Mouse (Mus musculus) liver, embryonic 16.5 days (tissue): Measurements from ENCODE around the gene Secisbp2l. TPM values are rescaled to one million over a fixed set of nuclear protein-coding genes. Genes with fewer than 3 reads are reported as not detected.

ENCODE experiments used
- ATAC-seq: fragments of 200-750 bp; cut with Nextera tagmentation; 2 replicates; pipeline ENCODE4 v1.8.0; 2017; ENCODE audit warnings: low read depth, mild to moderate bottlenecking, moderate number of reproducible peaks, moderate library complexity
- H3K27ac ChIP-seq: fragments of 300-500 bp; sonication (generic); 2 replicates; pipeline ENCODE4 v1.5.1; 2014; ENCODE audit warnings: mild to moderate bottlenecking, low read length
- H3K27me3 ChIP-seq: fragments of 300-500 bp; sonication (generic); 2 replicates; pipeline ENCODE4 v1.6.1; 2014; ENCODE audit warnings: low read depth, low read length, mixed read lengths; ENCODE audit not compliant: control insufficient read depth, insufficient read depth
- H3K36me3 ChIP-seq: fragments of 300-500 bp; sonication (generic); 2 replicates; pipeline ENCODE4 v1.6.1; 2014; ENCODE audit warnings: mild to moderate bottlenecking; ENCODE audit not compliant: control insufficient read depth, insufficient read depth
- H3K4me1 ChIP-seq: fragments of 300-500 bp; sonication (generic); 2 replicates; pipeline ENCODE4 v1.6.1; 2014; ENCODE audit warnings: low read depth, low read length, mixed read lengths; ENCODE audit not compliant: control insufficient read depth
- H3K4me2 ChIP-seq: fragments of 300-500 bp; sonication (generic); 2 replicates; pipeline ENCODE4 v1.6.1; 2014; ENCODE audit warnings: low read depth, low read length, mixed read lengths
- H3K4me3 ChIP-seq: fragments of 300-500 bp; sonication (generic); 2 replicates; pipeline ENCODE4 v1.5.1; 2014; ENCODE audit warnings: low read depth, mild to moderate bottlenecking, low read length
- H3K9ac ChIP-seq: fragments of 300-500 bp; sonication (generic); 2 replicates; pipeline ENCODE4 v1.6.1; 2014; ENCODE audit warnings: low read depth, low read length
- H3K9me3 ChIP-seq: fragments of 300-500 bp; sonication (generic); replicated peaks from 2 replicates; pipeline ENCODE4 v1.6.1; 2016; ENCODE audit warnings: low read length; ENCODE audit not compliant: control insufficient read depth
- WGBS: fragments of 180-500 bp; shearing (Covaris S2); extraction: QIAGEN DNeasy Blood & Tissue Kit; methylation state at CpG from one replicate; pipeline ENCODE4 v1.1.7; 2014; ENCODE audit not compliant: insufficient replicate concordance; 5-methylcytosine and 5-hydroxymethylcytosine counted together
- polyA plus RNA-seq: library from polyadenylated mRNA; unstranded; fragments of >200 nt; fragmentation: Nextera tagmentation; extraction: Ambion mirVana; gene quantifications from 2 replicates; pipeline ENCODE4 v1.2.1, GENCODE M21; 2015

Secisbp2l gene
- polyA plus RNA-seq, 1 experiment from 2014 or later: 5.4 TPM

- Histone ChIP-seq H3K27ac (no peak overlapping the region), H3K4me1 (peaks cover 19% of the 10 kb centered on the region), H3K36me3 (no peaks in the 10 kb centered on the region), H3K4me3 (no peak overlapping the region), H3K27me3 (no peaks in the 10 kb centered on the region), H3K9me3 (no peaks in the 10 kb centered on the region), H3K4me2 (no peak overlapping the region), H3K9ac (no peak overlapping the region)
- WGBS: 86% methylated on average over 12 of the region's 12 CpGs
- ATAC-seq: no peak
Measured at GRCm38 (mm10) chr2:125778380-125778779, 4.3 kb downstream of the Secisbp2l start.

DNA sequence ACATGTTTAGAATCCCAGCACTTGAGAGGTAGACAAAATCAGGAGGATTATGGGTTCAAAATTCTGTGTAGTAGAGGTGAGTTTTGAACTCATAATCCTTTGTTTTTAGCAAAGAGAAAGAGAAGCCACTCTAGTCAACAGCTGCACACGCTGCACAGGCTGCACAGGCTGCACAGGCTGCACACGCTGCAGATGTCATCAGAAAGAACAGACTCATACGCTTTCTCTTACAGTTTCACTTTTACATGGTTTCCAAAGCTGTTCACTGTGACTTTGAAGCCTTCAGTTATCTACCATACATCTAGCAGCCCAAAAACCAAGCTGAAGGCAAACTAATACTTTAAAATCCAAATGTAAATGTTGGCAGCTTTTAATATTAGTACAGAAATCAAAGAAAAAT is 5.7 kb downstream of the Secisbp2l start:
- Histone ChIP-seq H3K4me1 (peaks cover 12% of the 10 kb centered on the region), H3K27me3 (no peaks in the 10 kb centered on the region), H3K4me2 (no peak overlapping the region), H3K9ac (no peak overlapping the region), H3K27ac (no peak overlapping the region), H3K4me3 (no peak overlapping the region), H3K9me3 (no peaks in the 10 kb centered on the region), H3K36me3 (no peaks in the 10 kb centered on the region; the same call in 1 of the 2 replicates)
- ATAC-seq: no peak
- 75% methylated on average over 3 of the region's 3 CpGs for WGBS

DNA sequence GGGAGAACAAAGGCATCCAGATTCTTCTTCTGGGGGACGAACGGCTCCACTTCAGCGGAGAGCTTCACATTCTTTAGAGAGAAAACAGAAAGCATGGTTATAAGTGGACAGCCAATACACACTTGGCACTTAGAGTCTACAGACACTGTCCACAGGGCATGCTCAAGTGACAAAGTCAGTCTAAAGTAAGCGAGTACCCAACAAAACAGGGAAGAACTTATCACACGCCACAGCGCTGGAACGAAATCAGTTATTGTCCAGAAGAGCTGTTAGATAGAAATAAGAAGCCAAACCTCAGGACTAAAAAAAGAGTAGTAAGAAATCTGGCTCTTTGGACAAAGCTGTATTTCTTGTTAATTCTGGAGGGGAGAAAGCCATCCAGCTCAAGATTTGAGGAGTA is 7.0 kb downstream of the Secisbp2l start:
- Histone ChIP-seq H3K27me3 (no peaks in the 10 kb centered on the region), H3K4me2 (no peak overlapping the region), H3K27ac (no peak overlapping the region), H3K4me3 (no peak overlapping the region), H3K4me1 (peaks cover 3% of the 10 kb centered on the region; the same call in 1 of the 2 replicates), H3K9me3 (no peaks in the 10 kb centered on the region), H3K36me3 (no peaks in the 10 kb centered on the region; the same call in 1 of the 2 replicates), H3K9ac (no peak overlapping the region)
- WGBS: 67% methylated on average over 7 of the region's 7 CpGs
- ATAC-seq: no peak

- H3K4me1 ChIP-seq: peaks cover 3% of the 10 kb centered on the region; the same call in 1 of the 2 replicates
- no peak for ATAC-seq
- H3K36me3 ChIP-seq: no peaks in the 10 kb centered on the region; the same call in 1 of the 2 replicates
- H3K4me2 ChIP-seq: no peak overlapping the region
- no peaks in the 10 kb centered on the region for H3K9me3 ChIP-seq
- H3K4me3 ChIP-seq: no peak overlapping the region
- H3K27ac ChIP-seq: no peak overlapping the region
- WGBS: 34% methylated on average over 4 of the region's 4 CpGs
- no peaks in the 10 kb centered on the region for H3K27me3 ChIP-seq
- H3K9ac ChIP-seq: no peak overlapping the region
Measured at GRCm38 (mm10) chr2:125774846-125775245, 7.8 kb downstream of the Secisbp2l start.

- no peaks in the 10 kb centered on the region for H3K4me1 ChIP-seq
- H3K9ac ChIP-seq: no peak overlapping the region
- peak; percentile 48 for ATAC-seq
- H3K4me2 ChIP-seq: no peak overlapping the region
- peaks cover 9% of the 10 kb centered on the region for H3K36me3 ChIP-seq
- no peak overlapping the region for H3K4me3 ChIP-seq
- 75% methylated on average over 3 of the region's 3 CpGs for WGBS
- no peaks in the 10 kb centered on the region for H3K9me3 ChIP-seq
- H3K27ac ChIP-seq: no peak overlapping the region
- no peaks in the 10 kb centered on the region for H3K27me3 ChIP-seq
Measured at GRCm38 (mm10) chr2:125765029-125765428, 17.6 kb downstream of the Secisbp2l start.

DNA sequence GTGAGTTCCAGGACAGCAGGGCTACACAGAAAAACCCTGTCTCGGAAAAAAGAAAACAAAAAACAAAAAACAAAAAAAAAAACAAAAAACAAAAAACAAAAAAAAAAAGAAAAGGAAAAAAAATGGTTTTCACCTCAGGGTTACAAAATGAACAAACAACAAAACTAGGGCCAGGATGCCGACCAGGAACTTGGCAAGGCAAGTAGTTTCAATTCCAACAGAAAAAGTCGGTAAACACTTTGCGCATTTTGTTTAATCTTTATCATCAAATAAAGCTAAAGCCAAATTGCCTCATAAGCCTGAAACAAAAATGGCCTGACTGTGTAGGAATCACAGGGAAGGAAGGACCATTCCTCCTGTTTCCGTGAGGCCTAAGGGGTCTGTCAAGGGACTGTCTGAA is 18.1 kb downstream of the Secisbp2l start:
- no peak overlapping the region for H3K9ac ChIP-seq
- H3K27me3 ChIP-seq: no peaks in the 10 kb centered on the region
- H3K4me3 ChIP-seq: no peak overlapping the region
- peaks cover 9% of the 10 kb centered on the region for H3K36me3 ChIP-seq
- no peak overlapping the region for H3K4me2 ChIP-seq
- WGBS: 79% methylated on average over 5 of the region's 5 CpGs
- ATAC-seq: no peak
- H3K27ac ChIP-seq: no peak overlapping the region
- no peaks in the 10 kb centered on the region for H3K4me1 ChIP-seq
- no peaks in the 10 kb centered on the region for H3K9me3 ChIP-seq

GRCm38 (mm10) chr2:125749330-125749729 is 33.3 kb downstream of the Secisbp2l start:
- no peak overlapping the region for H3K27ac ChIP-seq
- no peak overlapping the region for H3K9ac ChIP-seq
- no peak overlapping the region for H3K4me3 ChIP-seq
- H3K9me3 ChIP-seq: no peaks in the 10 kb centered on the region
- H3K36me3 ChIP-seq: peaks cover 18% of the 10 kb centered on the region
- ATAC-seq: no peak
- H3K4me1 ChIP-seq: no peaks in the 10 kb centered on the region
- H3K27me3 ChIP-seq: no peaks in the 10 kb centered on the region
- H3K4me2 ChIP-seq: no peak overlapping the region
- WGBS: 92% methylated on average over 2 of the region's 2 CpGs

- Histone ChIP-seq H3K27ac (no peak overlapping the region), H3K4me2 (no peak overlapping the region), H3K36me3 (peaks cover 11% of the 10 kb centered on the region), H3K9me3 (no peaks in the 10 kb centered on the region), H3K27me3 (no peaks in the 10 kb centered on the region), H3K4me3 (no peak overlapping the region), H3K9ac (no peak overlapping the region), H3K4me1 (no peaks in the 10 kb centered on the region)
- no peak for ATAC-seq
- 75% methylated on average over 6 of the region's 6 CpGs for WGBS
Measured at GRCm38 (mm10) chr2:125739338-125739737, 43.3 kb downstream of the Secisbp2l start.

DNA sequence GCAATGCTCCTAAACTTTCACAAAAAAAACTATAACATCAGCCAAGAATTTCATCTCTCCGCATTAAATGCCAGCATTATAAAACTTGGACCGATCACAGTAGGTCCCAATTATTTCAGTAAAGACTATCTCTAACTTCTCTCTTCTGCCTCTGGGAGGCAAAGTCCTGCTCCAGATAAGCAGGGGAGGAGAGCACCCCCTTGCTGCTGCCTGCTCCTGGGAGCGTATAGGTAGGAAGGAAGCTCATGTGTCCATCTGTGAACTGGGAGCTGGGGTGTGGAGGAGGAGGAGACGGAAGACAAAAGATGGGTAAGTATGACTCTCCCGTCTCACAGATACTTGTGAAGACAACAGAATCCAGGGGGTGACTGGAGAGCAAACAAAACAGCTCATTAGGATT is 44.0 kb downstream of the Secisbp2l start:
- H3K4me1 ChIP-seq: no peaks in the 10 kb centered on the region
- 74% methylated on average over 5 of the region's 5 CpGs for WGBS
- H3K9me3 ChIP-seq: no peaks in the 10 kb centered on the region
- no peaks in the 10 kb centered on the region for H3K27me3 ChIP-seq
- ATAC-seq: no peak
- no peak overlapping the region for H3K27ac ChIP-seq
- no peak overlapping the region for H3K4me3 ChIP-seq
- no peak overlapping the region for H3K9ac ChIP-seq
- H3K36me3 ChIP-seq: peaks cover 11% of the 10 kb centered on the region
- no peak overlapping the region for H3K4me2 ChIP-seq

DNA sequence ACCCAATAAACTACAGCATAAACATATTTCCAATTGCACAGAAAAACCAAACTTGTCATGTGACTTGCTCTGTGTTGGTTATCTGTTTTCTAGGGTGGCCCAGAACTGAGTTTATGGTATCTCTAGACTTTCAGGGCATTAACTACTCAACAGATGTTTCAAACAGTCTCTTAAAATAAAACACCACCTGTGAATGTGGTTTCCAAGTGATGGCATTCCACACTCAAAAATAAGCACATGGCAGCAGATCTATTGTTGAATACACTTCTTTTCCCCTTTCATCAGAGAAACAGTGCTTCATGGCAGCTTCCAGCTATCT is 46.7 kb downstream of the Secisbp2l start:
- H3K4me2 ChIP-seq: no peak overlapping the region
- ATAC-seq: no peak
- no peak overlapping the region for H3K27ac ChIP-seq
- no peak overlapping the region for H3K4me3 ChIP-seq
- H3K9me3 ChIP-seq: no peaks in the 10 kb centered on the region
- no peaks in the 10 kb centered on the region for H3K27me3 ChIP-seq
- no peaks in the 10 kb centered on the region for H3K4me1 ChIP-seq
- no peak overlapping the region for H3K9ac ChIP-seq
- H3K36me3 ChIP-seq: peaks cover 8% of the 10 kb centered on the region
